Mouse (Mus musculus) olfactory bulb, adult 2 months (tissue): ENCODE measurements around the gene Sdc3.

ENCODE experiments used
- CTCF ChIP-seq: fragments of 200-500 bp; IDR thresholded peaks from 2 replicates; pipeline ENCODE4 v1.5.1; 2012; ENCODE audit warnings: low read depth, mild to moderate bottlenecking, low read length, moderate library complexity; ENCODE audit not compliant: insufficient read depth
- POLR2A ChIP-seq: fragments of 200-500 bp; IDR thresholded peaks from 2 replicates; pipeline ENCODE4 v1.6.1; 2012; ENCODE audit warnings: mild to moderate bottlenecking, low read depth, low read length, moderate library complexity; ENCODE audit not compliant: insufficient read depth

DNA sequence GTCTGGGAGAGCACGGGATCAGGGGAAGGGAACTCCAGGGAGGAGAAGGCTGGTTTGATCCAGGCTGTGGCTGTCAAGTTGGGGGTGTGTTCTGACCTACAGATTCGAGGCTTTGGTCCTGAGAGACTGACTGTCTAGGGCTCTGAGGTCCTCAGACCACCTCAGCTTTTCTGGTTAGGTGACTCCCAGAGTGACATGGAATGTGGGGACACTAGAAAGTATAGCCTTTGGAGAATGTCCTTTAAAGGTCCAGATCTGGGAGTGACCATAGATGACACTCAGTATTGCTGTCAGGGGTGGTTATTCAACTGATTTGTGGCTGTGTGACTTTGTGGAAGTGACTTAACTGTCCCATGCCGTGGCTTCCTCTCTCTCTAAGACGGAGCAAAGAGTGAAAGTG lies 2.4 kb downstream of the Sdc3 start:
- TF ChIP-seq CTCF (no peak), POLR2A (no peak)
